Mouse (Mus musculus): ENCODE results near the gene Mfn1.

Mfn1 gene

DNA sequence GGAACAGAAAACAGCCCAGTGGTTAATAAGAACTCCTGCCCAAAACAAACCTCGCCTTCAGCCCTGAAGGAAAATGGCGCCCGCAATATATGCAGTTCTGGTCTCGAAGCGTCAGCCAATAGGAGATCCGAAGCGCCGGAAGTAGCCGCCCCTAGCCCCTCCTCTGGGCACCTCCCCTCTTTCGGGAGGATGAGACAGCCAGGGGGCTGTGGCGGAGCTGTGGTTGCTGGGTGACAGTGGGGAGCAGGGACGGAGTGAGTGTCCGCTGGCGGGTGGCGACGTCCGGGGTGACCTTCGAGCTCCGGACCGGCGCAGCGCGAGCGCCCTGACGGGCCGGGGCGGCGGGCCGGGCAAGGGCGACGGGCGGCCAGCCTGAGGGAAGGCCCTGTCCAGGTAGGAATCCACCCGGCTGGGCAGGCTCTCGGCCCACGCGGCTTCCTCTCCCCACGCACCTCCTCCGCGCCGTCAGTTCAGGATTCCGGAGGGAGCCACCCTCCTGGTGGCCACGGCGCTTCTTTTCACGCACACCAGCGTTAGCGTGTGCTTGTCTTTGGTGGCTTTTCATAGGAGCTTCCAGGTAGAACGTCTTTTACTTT lies at the start of gene Mfn1:
TSS of gene Mfn1 (plus strand) at position 163 of the 596 bp plus-strand sequence.
- peak; percentile 98 for DNase-seq

DNA sequence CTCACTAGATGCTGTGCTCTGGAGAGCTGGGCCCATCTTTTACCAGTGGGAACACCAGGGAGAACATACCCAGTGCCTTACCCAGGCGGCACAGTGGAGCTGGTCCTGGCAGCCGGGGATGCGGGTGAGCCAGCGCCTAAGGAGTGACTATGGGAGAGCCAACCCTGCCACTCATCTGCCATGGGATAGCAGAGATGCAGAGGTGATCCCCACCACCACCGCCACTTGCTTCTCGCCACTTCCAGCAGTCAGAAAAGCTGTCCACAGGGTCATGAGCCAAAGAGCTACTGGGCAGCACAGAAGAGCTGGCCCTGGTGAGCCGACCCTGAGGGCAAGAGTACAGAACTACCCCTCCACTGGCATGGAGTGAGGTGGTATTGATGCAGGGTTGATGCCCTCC lies 49.3 kb upstream of the Mfn1 start:
- DNase-seq, result no peak

DNA sequence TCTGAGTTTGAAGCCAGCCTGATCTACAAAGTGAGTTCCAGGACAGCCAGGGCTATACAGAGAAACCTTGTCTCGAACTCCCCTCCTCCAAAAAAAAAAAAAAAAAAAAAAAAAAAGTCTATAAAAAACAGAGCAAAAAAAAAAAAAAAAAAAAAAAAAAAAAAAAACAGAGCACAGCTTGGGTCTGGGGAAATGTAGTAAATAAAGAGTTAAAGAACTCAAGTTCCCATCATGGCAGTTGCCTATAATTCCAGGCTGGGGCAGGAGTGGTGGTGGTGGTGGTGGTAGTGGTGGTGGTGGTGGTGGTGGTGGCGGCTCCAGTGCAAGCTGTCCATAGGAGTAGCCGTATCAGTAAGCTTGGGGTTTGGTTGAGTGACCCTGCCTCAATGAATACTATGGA lies 46.2 kb upstream of the Mfn1 start:
- no peak for DNase-seq

DNA sequence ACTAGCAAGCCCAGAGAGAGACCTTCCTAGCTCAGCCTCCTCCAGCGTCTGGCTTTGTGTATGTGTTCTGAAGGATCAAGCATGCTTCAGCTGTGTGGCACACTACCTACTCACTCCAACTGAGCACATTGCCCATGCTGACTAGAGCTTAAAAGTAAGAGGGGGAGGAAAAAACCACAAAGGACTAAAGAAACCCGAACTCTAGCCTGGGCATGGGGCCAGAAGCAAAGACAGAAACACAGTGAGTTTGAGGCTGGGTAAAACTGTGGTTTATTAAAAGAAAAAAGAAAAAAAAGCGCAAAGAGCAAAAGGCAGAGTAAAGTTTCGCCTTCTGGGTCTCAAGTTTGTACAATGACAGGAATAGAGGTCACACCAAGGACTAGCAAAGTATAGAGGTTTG lies 42.7 kb upstream of the Mfn1 start:
- no peak for DNase-seq

DNA sequence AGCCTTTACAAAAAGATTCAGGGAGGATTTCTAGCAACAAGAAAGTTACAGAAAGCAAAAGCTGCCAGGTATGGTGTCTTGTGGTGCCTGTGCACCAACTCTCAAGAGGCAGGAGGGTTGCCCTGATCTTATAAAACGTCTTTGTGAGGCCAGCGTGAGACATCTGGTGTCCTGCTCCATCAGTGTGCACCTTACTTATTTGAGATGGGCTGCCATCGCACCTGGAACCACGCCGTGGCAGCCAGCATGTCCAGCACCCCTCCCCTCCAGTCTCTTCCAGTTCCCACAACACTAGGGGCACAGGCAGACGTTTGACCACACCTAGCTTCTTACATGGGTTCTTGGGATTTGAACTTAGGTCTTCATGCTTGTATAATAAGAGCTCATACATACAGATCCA lies 41.1 kb upstream of the Mfn1 start:
- no peak for DNase-seq

DNA sequence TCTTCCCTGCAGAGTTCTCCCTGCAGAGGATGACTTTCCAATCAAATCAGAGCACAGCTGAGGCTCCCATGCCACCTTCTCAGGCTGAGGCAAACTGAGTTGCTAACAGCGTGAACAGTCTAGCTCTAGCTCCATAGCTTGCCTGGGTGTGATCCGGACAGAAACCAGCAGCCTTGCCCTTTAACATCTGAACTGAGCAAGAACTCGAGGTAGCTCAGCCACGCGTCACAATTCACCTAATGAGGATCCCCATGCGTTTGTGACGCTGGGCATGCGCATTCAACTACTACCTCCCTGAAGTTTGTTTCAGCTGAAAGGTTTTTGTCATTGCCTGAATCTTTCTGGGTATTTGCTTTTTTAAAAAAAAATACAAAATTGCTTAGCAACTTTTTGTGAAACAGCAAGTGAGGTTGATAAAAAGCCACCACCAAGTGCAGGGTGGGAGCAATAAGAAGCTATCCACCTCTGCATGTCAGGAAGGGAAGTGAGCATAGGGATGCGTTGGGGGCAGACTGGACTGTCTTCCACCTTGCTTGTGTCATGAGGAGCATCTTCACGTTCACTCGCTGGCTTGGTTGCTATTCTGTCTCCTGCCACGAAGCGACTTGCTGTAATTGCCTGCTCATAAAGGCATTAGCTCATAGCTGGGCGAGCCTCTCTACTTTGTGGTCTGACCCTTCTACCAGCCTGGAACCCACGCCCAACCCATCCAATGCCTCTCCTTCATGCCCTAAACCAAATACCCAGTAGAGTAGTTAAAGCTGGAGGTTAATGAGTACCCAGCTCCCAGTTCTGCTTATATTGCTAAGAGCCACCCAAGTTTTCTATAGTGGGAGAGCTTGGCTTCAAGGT lies 39.0 kb upstream of the Mfn1 start:
- DNase-seq, result peak; percentile 31

DNA sequence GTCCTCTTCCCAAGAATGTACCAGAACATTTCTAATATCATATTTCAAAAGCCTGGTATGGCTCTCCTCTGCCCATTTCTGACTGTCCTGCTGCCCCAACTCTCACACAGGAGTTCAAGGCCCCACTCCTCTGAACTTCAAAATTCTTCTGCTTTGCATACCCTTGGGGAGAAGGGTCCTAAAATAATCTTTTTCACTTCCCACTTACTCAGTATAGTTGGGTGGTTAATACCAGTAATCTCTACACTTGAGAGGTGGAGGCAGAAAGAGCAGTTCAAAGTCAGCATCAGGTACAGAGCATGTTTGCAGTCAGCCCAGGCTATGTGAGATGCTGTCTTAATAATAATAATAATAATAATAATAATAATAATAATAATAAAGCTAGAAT lies 38.3 kb upstream of the Mfn1 start:
- DNase-seq, result no peak

DNA sequence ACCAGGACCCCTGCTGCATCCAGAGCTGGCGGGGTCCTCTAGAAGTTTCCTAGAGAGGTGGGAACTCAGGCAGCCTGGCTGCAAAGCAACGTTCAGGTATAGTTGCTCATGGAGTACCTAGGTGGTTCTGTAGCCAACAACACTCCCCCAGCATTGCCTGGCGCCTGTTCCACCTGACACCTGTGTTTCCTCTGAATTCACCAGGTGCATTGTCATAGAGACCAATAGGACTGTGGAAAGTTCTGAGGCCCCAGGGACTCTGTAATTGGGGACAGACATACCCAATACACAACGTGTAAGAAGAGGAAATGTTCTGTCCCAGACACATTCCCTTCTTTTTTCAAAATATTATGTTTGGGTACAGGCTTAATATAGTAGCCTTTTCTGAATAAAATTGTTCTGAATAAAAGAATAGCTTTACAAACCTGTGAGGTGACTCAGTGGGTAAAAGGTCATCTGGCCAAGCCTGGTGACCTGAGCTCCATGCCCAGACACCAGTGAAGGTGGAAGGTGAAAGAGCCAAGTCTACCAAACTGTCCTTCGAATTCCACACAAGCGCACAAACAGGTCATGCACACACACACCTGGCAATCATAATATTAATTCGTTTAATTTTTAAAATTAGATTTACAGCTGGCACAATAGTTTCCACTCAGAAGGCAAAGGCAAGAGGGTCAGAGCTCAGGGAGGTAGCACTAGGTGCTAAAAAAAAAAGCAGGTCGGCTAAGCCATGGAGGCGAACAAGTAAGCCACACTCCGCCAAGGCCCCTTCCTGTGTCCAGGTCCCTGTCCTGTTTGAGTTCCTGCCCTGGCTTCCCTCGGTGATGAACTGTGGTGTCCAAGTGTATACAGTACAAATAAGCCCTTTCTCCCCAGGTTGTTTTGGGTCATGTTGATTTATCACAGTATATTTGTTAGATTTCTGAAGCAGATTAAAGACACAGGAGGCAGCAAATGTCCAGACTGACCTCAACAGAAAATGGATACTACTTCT lies 36.9 kb upstream of the Mfn1 start, which contains the start of gene Kcnmb3:
TSS of gene Kcnmb3 (minus strand) at position 135 of the 994 bp plus-strand sequence.
- no peak for DNase-seq

DNA sequence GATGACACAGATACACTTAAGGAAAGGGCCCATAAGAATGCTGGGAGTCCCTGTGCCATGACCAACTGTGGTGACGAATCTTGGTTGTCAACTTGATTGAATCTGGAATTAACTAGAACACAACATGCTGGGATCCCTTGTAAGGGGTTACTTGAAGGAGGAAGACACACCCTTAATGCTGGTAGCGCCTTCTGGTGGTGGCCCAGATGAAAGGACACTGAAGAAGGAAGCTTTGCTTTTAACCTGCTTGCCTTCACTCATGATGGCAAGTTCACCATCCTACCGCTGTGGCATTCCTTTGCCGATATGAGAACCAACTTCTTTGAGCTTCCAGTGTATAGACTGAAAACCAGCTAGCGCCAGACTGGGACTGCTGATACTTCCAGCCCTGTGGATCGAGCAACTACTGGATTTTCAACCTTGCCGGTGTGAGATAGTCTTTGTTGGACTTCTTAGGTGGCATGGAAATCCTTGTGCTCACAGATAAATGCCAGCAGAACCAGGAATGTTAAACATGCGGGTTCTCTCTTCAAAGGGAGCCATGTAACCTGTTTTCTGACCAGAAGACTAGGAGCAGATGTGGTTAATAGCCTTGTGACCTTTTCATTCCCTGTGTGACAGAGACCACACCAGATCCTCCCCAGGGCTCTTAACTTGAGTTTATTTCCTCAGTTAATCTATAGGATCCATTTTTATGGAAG lies 34.7 kb upstream of the Mfn1 start:
- DNase-seq, result peak; percentile 44

DNA sequence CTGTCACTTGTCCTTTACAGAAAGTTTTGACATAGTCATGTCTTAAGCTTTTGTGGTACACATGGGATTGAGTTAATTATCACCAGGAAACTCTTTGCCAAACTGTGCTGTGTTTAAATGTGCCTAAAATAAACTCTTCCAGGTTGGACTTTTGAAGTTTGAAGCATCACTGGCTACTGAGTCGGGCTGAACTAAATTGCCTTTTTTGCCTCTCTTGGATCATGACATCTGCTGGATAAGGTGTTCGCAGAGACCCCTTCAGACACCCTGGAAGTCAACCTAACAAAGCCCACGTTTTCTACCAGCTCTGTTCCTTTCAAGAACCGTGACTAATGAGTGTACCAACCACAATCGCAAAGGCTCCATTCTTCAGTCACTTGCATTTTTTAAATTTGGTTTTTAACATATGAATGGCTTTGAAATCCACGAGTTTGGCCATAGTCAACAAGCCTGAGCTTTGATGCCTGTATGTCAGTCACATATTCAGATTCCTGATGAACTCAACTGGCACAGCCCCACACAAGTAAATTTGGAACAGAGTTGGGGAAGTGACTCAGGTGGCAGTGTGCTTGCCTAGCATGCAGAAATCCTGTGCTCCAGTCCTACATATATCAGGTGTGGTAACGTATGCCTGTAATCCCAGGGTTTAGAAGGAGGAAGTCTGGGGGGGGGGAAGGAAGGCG lies 34.0 kb upstream of the Mfn1 start:
- no peak for DNase-seq

DNA sequence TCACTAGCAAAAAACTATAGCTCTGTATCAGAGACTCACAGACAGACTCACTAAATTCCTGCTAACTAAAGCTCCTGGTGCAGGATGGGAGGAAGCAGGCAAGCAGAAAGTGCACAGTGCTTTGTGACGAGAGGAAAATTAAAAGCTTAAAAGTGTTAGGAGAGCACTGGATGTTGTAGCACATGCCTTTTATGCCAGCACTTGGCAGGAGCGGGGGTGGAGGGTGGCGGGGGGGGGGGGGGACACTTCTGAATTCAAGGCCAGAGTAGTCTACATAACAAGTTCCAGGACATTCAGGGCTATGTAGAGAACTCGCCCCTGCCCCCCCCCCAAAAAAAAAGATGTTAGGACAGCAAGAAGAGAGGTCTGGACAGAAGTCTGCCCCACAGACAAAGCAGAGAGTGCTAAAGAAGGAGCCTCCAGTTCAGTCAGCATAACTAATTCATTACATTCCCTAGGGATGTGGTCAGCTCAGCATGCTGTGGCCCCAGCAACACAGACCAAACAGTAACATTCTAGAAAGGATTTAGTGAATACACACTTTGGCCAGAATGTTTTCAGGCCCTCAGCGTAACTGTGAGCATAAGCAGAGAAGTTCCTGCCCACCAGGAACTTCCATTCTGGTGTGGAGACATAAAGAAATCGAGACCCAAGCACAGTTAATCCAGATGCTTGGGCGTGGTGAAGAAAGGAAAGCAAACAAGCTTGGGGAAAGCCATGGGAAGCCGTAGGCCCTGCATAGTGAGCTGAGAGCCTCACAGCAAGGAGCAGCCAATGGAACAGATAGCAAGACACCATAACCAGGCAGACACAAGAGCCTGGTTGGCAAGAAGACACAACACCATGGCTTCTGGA lies 33.2 kb upstream of the Mfn1 start:
- DNase-seq, result no peak

DNA sequence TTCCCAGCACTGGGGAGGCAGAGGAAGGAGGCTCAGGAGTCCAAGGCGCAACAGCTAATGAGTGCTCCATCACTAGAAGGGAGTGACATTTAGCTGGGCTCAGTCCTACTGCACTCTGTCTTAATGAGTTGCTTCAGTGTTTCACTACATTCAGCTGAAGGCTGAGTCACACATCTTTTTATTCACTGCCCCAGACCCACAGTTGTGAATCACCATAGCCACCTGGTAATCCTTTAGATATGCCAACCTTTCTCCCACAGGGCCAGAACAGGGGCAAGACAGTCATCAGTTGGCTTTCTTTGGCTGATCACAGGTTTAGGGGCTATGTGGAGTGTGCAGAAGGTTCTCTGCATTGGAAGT lies 32.6 kb upstream of the Mfn1 start:
- DNase-seq, result no peak

DNA sequence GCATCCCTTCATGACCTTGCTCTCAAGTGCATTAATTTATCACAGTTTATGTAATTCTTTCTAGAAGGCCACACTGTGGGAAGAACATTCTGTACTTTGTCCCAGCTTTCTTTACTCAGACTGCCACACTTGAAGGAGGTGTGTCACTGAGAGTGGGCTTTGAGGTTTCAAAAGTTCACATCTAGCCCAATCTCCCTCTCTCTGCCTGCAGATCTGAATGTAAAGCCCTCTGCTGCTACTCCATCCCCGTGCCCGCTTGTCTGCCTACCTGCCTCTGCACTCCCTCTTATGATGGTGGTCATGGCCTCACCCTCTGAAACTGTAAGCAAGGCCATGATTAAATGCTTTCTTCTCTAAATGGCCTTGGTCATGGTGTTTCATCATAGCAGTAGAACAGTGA lies 28.9 kb upstream of the Mfn1 start:
- no peak for DNase-seq

DNA sequence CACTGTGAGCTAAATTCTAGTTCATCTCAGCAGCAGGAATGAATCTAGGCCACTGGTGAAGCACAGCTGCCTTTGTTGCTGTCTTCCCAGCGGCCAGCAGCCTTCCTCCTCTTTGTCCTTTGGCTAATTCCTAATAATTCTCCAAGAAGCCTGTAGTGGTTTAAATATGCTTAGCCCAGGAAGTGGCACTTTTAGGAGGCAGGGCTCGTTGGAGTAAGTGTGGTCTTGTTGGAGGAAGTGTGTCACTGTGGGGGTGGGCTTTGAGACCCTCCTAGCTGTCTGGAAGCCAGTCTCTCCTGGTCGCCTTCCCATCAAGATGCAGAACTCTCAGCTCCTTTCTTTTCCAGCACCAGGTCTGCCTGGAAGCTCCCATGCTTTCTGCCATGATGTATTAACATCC lies 23.4 kb upstream of the Mfn1 start:
- DNase-seq, result no peak

DNA sequence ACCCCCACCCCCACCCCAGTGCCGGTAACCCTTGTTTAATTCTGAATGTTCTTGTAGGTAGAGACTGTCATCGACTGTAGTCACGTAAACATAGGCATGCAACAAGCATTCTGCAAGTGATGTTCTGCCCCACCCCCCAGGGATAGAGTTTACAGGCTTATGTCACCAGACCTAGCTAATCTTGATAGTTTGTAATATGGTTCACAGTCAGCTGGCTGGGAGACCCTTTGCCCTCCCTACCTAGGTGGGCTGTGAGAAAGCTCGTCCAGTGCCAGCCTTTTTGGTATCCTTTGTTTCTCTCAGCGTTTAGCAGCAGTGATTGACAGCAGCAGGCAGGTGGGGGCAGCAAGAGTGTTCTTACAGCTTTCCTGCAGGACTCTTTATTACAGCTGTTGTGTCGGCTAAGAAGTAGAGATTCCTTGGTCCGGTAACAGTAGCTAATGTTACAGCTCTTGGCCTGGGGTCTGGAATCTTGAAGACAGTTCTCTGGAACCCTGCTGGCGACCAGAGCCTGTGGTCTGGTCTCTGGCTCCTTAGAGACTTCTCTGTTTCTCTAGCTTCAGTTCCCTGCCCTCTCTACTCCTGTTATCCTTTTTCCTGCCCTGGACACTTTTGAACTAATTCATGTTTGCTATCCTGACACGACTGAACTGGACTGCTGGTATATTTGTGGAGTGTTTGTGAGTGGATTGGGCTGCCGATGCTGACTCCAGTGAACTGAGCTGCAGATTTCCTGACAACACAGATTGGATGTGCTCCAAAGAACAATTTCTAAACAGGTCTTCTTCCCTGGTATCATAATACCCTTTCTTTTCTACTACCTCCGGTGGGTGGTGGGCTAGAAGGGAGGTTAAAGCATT lies 22.7 kb upstream of the Mfn1 start:
- peak; percentile 47 for DNase-seq

DNA sequence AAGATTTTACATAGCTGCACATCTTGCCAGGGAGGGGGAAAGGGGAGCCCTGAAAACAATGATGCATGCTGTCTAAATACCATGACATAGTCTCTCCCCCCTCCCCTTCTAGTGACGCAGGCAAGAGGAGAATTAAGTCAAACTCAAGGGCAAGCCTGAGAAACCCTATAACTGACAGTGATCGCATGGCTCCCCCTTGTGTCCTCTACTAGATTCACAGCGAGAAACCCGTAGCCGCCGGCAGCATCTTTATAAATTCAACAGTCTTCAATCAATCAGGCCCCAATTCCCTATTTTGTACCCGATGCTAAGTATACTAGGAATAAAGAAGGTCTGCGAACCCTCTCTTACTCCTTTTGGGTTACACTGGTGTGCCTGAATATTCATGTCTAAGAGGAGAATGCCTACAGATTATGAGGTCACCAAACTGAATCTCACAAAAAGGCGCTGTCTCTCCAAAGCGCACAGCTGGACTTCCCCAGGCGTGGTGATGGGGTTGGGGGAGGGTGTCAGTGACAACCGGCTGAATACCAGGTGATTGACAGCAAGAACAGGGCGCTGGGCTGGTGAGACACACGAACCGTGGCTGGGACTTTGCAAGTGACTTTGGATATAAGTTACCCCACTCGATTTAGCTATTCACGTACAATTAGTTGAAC lies 20.5 kb upstream of the Mfn1 start:
- DNase-seq, result peak; percentile 88

DNA sequence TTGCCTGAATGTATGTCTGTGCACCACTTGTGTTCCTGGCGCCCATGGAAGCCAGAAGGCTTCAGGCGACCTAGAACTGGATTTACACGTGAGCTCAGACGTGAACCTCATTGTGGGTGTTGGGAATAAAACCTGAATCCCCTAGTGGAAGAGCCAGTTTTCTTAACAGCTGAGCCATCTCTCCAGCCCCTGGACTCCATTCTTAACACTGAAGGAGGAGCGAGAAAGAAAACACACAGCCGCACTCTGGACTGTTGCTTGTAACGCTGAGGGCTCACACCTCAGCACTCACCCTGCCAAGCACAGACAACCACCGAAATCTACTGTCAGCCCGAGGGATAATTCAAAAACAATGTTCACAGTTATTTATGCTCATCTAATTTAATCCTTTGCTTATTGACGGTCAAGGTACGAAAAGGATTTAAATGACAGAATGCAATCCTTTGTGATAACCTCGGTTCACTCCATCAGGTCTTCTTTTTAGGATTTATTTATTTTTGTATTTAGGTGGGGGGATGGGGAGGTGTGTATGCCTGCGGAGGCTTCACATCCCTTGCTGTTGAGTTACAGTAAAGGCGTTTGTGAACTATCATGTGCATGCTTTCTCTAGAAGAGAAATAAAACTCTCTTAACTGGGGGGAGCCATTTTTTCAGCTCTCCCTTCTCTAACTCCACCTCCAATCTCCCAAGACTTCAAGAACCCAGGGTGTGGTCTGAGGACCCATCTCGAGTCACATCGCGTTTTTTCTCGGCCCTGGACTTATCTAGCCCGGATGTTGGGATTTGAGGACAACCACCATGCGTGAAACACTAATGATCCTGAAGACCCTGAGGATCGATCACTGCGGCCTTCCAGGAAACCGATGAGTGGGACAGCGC lies 19.5 kb upstream of the Mfn1 start, which contains the start of gene Zfp639:
TSS of gene Zfp639 (plus strand) at position 764 of the 879 bp plus-strand sequence.
- DNase-seq, result no peak

Measured in lung, postnatal 36 days (tissue).